Mouse (Mus musculus) limb, embryonic 14.5 days (tissue): ENCODE results near the gene Rpap1. TPM values are rescaled to one million over a fixed set of nuclear protein-coding genes. Genes with fewer than 3 reads are reported as not detected.

ENCODE experiments used
- ATAC-seq: fragments of 200-750 bp; cut with Nextera tagmentation; 2 replicates; pipeline ENCODE4 v1.8.0; 2017; ENCODE audit warnings: low read depth, moderate number of reproducible peaks, moderate TSS enrichment; ENCODE audit not compliant: low FRiP score
- DNase-seq: peaks from one replicate; pipeline ENCODE4 v3.0.0-alpha.2; 2015; ENCODE audit warnings: low spot score
- H3K27ac ChIP-seq: fragments of 300-500 bp; sonication (generic); replicated peaks from 2 replicates; pipeline ENCODE4 v1.5.1; 2014; ENCODE audit warnings: low read depth, mild to moderate bottlenecking, low read length, moderate library complexity, mixed read lengths
- H3K27me3 ChIP-seq: fragments of 300-500 bp; sonication (generic); 2 replicates; pipeline ENCODE4 v1.6.1; 2014; ENCODE audit warnings: low read length, mixed read lengths; ENCODE audit not compliant: control insufficient read depth, insufficient read depth
- H3K36me3 ChIP-seq: fragments of 300-500 bp; sonication (generic); 2 replicates; pipeline ENCODE4 v1.6.1; 2014; ENCODE audit warnings: mild to moderate bottlenecking, low read length, moderate library complexity, mixed read lengths; ENCODE audit not compliant: control insufficient read depth, insufficient read depth
- H3K4me1 ChIP-seq: fragments of 300-500 bp; sonication (generic); 2 replicates; pipeline ENCODE4 v1.6.1; 2014; ENCODE audit warnings: antibody characterized with exemption, low read length, mixed read lengths; ENCODE audit not compliant: control insufficient read depth, insufficient read depth
- H3K4me2 ChIP-seq: fragments of 300-500 bp; sonication (generic); replicated peaks from 2 replicates; pipeline ENCODE4 v1.6.1; 2014; ENCODE audit warnings: low read depth, mild to moderate bottlenecking, low read length, moderate library complexity; ENCODE audit not compliant: severe bottlenecking
- H3K4me3 ChIP-seq: fragments of 300-500 bp; sonication (generic); replicated peaks from 2 replicates; pipeline ENCODE4 v1.5.1; 2014; ENCODE audit warnings: low read length
- H3K9ac ChIP-seq: fragments of 300-500 bp; sonication (generic); 2 replicates; pipeline ENCODE4 v1.6.1; 2014; ENCODE audit warnings: mild to moderate bottlenecking, low read depth, low read length, moderate library complexity; ENCODE audit not compliant: severe bottlenecking
- H3K9me3 ChIP-seq: fragments of 300-500 bp; sonication (generic); 2 replicates; pipeline ENCODE4 v1.6.1; 2016; ENCODE audit warnings: low read length; ENCODE audit not compliant: control insufficient read depth
- POLR2A ChIP-seq: fragments of 200-500 bp; IDR thresholded peaks from 2 replicates; pipeline ENCODE4 v1.8.0; 2012; ENCODE audit warnings: inconsistent platforms, mild to moderate bottlenecking, moderate library complexity, borderline replicate concordance; ENCODE audit not compliant: insufficient read depth, insufficient read length; ENCODE audit errors: extremely low read depth
- WGBS: fragments of 180-500 bp; shearing (Covaris S2); extraction: QIAGEN DNeasy Blood & Tissue Kit; methylation state at CpG from one replicate; pipeline ENCODE4 v1.1.7; 2014; 5-methylcytosine and 5-hydroxymethylcytosine counted together
- polyA plus RNA-seq, 2 experiments: library from polyadenylated mRNA; depleted of rRNA in 1 of 2; stranded (reverse) in 1 of 2; unstranded in 1 of 2; fragments of >200 nt; fragmentation: Nextera tagmentation in 1 of 2; extraction: Ambion mirVana in 1 of 2; gene quantifications; 2 replicates each; pipeline versions ENCODE4 v1.2.1 to v1.2.3; 2012 to 2014

Gene Rpap1
- polyA plus RNA-seq, 2 experiments = 22.5 to 27.7 TPM

DNA sequence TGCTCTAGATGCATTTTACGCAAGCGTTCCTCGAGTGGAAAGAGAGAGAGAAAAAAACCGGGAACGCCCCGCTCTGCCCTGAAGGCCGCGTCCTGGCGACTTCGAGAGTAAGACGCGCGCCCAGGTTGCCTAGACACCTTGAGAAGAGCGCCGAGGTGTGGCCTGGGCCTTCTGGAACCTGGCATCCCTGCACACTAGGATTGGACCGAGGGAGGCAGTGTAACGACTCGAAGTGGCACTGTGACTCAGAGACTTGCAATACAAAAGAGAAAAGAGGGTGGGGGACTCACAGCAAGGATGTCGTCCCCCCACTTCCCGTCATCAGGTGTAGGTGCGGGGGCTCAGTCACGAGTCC lies 43.6 kb downstream of the Rpap1 start:
- Histone ChIP-seq H3K27ac (no peak overlapping the region), H3K9me3 (no peaks in the 10 kb centered on the region), H3K4me3 (peak overlapping the region; percentile 65), H3K4me1 (peaks cover 16% of the 10 kb centered on the region), H3K4me2 (peak overlapping the region; percentile 35; the same call in 1 of the 2 replicates), H3K27me3 (peaks cover 39% of the 10 kb centered on the region), H3K9ac (0 out of 2 replicates have a peak overlapping the region, but pooled peaks have one; percentile 16), H3K36me3 (no peaks in the 10 kb centered on the region)
- 4% methylated on average over 22 of the region's 22 CpGs for WGBS
- no peak for DNase-seq
- no peak for TF ChIP-seq POLR2A
- no peak for ATAC-seq

DNA sequence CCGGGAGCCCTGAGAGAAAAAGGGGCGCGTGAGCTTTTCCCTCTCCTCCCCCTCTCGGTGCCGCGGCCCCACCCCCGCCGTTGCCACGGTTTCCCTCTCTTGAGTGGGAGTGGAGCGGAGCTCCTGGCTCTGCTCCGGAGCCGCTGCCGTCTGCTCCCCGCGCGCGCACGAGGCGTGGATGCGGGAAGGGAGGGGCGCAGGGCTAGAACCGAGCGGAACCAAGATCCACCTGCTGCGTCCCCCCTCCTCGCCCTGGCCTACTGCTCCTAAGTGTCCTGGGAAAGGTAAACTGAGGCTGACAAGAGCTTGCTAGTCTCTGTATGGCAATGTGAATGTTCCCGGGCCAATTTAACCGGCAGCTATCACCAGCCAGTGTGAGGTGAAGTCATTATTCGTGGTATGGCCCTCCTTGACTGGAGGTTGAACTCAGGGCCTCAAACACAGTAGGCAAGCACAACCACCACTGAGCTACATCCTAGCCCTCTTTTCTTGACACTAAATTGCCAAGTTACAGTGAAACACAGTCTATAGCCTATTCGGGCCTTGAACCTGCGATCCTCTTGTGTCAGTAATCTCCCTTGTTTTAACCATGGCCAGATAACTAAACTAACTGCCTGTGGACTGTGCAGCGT lies 44.0 kb downstream of the Rpap1 start:
- Histone ChIP-seq H3K27ac (no peak overlapping the region), H3K9me3 (no peaks in the 10 kb centered on the region), H3K36me3 (no peaks in the 10 kb centered on the region), H3K9ac (no peak overlapping the region), H3K27me3 (peaks cover 39% of the 10 kb centered on the region), H3K4me3 (peak overlapping the region; percentile 65), H3K4me1 (peaks cover 16% of the 10 kb centered on the region), H3K4me2 (peak overlapping the region; percentile 100)
- ATAC-seq (no peak), DNase-seq (no peak)
- no peak for TF ChIP-seq POLR2A
- 9% methylated on average over 28 of the region's 31 CpGs for WGBS

DNA sequence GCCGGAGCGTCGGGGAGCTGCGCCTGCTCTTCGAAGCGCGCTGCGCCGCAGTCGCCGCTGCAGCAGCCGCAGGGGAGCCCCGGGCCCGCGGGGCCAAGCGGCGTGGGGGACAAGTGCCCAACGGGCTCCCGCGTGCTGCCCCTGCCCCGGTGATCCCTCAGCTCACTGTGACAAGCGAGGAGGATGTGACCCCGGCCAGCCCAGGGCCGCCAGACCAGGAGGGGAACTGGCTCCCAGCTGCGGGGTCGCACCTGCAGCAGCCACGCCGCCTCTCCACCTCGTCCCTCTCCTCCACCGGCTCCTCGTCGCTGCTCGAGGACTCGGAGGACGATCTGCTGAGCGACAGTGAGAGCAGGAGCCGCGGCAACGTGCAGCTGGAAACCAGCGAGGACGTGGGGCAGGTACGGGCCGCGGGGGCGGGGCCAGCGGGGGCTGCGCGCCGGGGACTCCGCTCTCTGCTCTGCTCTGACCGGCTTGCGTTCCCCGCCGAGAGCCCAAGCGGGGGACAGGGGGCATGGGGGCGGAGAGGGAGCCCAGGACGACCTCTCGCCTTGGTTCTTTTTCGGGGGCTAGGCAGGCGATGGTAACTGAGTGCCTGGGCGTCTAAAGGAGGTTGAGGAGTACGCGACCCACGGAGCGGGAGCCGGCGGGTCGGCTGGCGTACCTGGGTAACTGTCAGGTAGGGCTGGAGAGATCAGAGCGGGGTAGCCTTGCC lies 44.7 kb downstream of the Rpap1 start:
- DNase-seq (no peak), ATAC-seq (no peak)
- Histone ChIP-seq H3K36me3 (no peaks in the 10 kb centered on the region), H3K27ac (no peak overlapping the region), H3K27me3 (peaks cover 39% of the 10 kb centered on the region), H3K4me2 (peak overlapping the region; percentile 100), H3K9ac (peak overlapping the region; percentile 46), H3K4me1 (peaks cover 16% of the 10 kb centered on the region), H3K9me3 (no peaks in the 10 kb centered on the region), H3K4me3 (peak overlapping the region; percentile 65)
- WGBS = 1% methylated on average over 45 of the region's 70 CpGs
- TF ChIP-seq POLR2A = no peak

DNA sequence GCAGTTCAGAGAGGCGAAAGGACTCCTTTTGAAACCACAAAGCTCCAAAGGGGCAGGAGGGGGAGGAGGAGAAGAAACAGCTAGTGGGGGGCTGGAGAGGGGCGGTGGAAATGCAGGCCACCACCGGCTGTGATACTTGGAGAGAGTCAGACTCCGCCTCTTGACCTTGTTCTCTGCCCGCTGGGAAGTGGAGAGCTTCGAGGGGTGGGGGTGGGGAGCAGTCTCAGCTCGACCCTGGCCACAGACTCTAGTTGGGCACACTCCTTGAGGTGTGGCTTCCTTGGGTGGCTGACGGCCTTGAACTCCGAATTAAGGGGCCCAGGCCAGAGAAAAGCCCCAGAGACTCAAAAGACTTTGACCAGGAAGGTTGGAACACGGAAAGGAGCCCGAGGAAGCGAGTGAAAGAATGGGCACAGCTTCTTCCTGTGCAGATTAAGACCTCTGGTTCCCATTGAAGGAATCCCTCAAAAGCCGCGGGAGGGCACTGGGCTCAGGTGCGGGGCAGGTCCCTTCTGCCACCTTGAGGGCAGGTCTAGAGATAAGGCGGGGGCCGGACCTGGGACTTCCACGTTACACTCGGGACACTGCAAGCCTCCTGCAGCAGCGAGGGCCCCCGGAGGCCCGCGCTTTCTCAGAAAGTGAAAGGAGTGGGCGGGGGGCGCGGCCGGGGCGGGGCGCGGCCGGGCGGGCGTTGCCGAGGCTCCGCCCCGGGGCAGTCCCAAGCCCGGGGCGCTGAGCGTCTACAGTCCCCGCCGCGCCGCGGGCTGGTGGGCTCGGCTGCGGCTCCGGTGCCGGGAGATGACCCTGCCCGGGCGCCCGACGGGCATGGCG lies 45.5 kb downstream of the Rpap1 start, which contains the start of gene Itpka:
Gene Itpka (plus strand): TSS at position 757 of the 831 bp plus-strand sequence.
- Histone ChIP-seq H3K27ac (no peak within 1 kb of the TSS), H3K4me3 (peak within 1 kb of the TSS; percentile 65), H3K27me3 (peaks cover 44% of the 10 kb centered on the region), H3K9ac (peak within 1 kb of the TSS; percentile 46), H3K36me3 (no peaks in the 10 kb centered on the region), H3K4me2 (peak within 1 kb of the TSS; percentile 100), H3K9me3 (no peaks in the 10 kb centered on the region), H3K4me1 (peaks cover 16% of the 10 kb centered on the region)
- DNase-seq (peak; percentile 59), ATAC-seq (peak; percentile 85)
- WGBS = 2% methylated on average over 38 of the region's 53 CpGs
- 0 out of 2 replicates have a peak, but pooled peaks have one; percentile 7 for TF ChIP-seq POLR2A

DNA sequence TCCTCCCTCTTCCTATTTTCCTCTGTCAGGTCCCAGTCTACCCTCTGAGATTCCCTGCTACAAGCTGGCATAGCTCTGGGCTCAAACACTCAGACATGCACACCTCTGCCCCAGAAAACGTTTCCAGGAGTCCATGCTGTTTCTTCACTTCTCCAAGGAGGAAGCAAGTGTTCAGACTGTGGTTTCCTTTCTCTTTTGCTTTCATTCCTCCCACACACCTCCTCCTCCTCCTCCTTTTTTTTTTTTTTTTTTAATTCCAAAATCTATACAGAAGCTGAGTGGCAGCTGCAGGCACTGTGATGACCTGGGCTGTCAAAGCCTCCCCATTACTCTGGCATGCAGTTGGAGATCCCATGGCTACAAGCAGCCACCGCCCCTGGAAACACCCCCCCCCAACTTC lies 46.8 kb downstream of the Rpap1 start:
- TF ChIP-seq POLR2A = no peak
- Histone ChIP-seq H3K36me3 (no peaks in the 10 kb centered on the region), H3K4me1 (peaks cover 16% of the 10 kb centered on the region), H3K27me3 (peaks cover 39% of the 10 kb centered on the region), H3K9me3 (no peaks in the 10 kb centered on the region), H3K27ac (no peak overlapping the region), H3K4me2 (no peak overlapping the region), H3K9ac (no peak overlapping the region), H3K4me3 (no peak overlapping the region)
- ATAC-seq (no peak), DNase-seq (no peak)
- 21% methylated on average over 2 of the region's 2 CpGs for WGBS
